Mouse (Mus musculus) midbrain, embryonic 11.5 days (tissue): ENCODE data around the gene Tln2. TPM values are rescaled to one million over a fixed set of nuclear protein-coding genes. Genes with fewer than 3 reads are reported as not detected.
"Not testable (repeated sequence)": the region's sequence is repeated elsewhere in the genome, so short reads cannot be mapped to it uniquely, and the experiment has no call there.

Source experiments
- ATAC-seq: fragments of 200-750 bp; cut with Nextera tagmentation; 2 replicates; pipeline ENCODE4 v1.8.0; 2017; ENCODE audit warnings: moderate TSS enrichment, moderate library complexity; ENCODE audit not compliant: low FRiP score
- DNase-seq: peaks from one replicate; pipeline ENCODE4 v3.0.0; 2015; ENCODE audit warnings: low spot score; ENCODE audit errors: missing footprints
- H3K27ac ChIP-seq: fragments of 300-500 bp; sonication (generic); 2 replicates; pipeline ENCODE4 v1.5.1; 2014; ENCODE audit warnings: low read depth, low read length
- H3K27me3 ChIP-seq: fragments of 300-500 bp; sonication (generic); 2 replicates; pipeline ENCODE4 v1.6.1; 2014; ENCODE audit warnings: mild to moderate bottlenecking, low read length, moderate library complexity, mixed read lengths; ENCODE audit not compliant: control insufficient read depth, insufficient read depth
- H3K36me3 ChIP-seq: fragments of 300-500 bp; sonication (generic); 2 replicates; pipeline ENCODE4 v1.6.1; 2014; ENCODE audit warnings: mild to moderate bottlenecking, low read length, moderate library complexity, mixed read lengths; ENCODE audit not compliant: control insufficient read depth, insufficient read depth
- H3K4me1 ChIP-seq: fragments of 300-500 bp; sonication (generic); 2 replicates; pipeline ENCODE4 v1.6.1; 2014; ENCODE audit warnings: low read length; ENCODE audit not compliant: control insufficient read depth, insufficient read depth
- H3K4me2 ChIP-seq: fragments of 300-500 bp; sonication (generic); 2 replicates; pipeline ENCODE4 v1.6.1; 2014; ENCODE audit warnings: mild to moderate bottlenecking, moderate library complexity
- H3K4me3 ChIP-seq: fragments of 300-500 bp; sonication (generic); 2 replicates; pipeline ENCODE4 v1.5.1; 2014; ENCODE audit warnings: low read depth, low read length
- H3K9ac ChIP-seq: fragments of 300-500 bp; sonication (generic); 2 replicates; pipeline ENCODE4 v1.6.1; 2014; ENCODE audit warnings: low read length
- H3K9me3 ChIP-seq: fragments of 300-500 bp; sonication (generic); 2 replicates; pipeline ENCODE4 v1.6.1; 2016; ENCODE audit warnings: low read length; ENCODE audit not compliant: control insufficient read depth
- WGBS: fragments of 180-500 bp; shearing (Covaris S2); extraction: QIAGEN DNeasy Blood & Tissue Kit; methylation state at CpG from one replicate; pipeline ENCODE4 v1.1.7; 2014; 5-methylcytosine and 5-hydroxymethylcytosine counted together
- polyA plus RNA-seq: library from polyadenylated mRNA; unstranded; fragments of >200 nt; fragmentation: Nextera tagmentation; extraction: Ambion mirVana; gene quantifications from 2 replicates; pipeline ENCODE4 v1.2.1, GENCODE M21; 2014

The Tln2 gene
- polyA plus RNA-seq, 1 experiment from 2014 or later: 17.9 TPM

- Histone ChIP-seq H3K4me1 (no peaks in the 10 kb centered on the region), H3K4me2 (no peak overlapping the region), H3K9ac (no peak overlapping the region), H3K4me3 (no peak overlapping the region), H3K27ac (no peak overlapping the region), H3K27me3 (no peaks in the 10 kb centered on the region), H3K36me3 (no peaks in the 10 kb centered on the region), H3K9me3 (no peaks in the 10 kb centered on the region)
- DNase-seq: peak; percentile 44
- 88% methylated on average over 6 of the region's 6 CpGs for WGBS
- no peak for ATAC-seq
Observed at GRCm38 (mm10) chr9:67297236-67297889, 262.1 kb downstream of the Tln2 start.

DNA sequence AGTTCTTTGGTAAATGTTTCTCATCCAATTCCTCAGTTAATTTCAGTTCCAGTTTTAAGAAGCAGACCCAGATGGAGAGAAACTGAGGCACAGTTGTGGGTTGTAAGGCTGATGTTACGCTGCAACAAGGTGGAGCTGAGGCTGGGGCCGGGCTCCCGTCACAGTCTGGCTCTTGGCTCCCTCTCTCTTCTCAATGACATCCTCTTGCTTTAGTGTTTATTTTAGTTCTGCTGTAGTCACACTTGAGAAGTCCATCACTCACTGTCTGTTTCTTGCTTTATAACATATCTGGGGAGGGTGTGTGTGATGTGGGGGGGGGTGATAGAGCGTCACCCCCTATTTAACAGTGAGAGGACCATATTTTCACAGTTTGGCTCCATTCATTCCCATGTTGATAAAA lies 272.0 kb downstream of the Tln2 start:
- Histone ChIP-seq H3K4me2 (no peak overlapping the region), H3K4me1 (no peaks in the 10 kb centered on the region), H3K9ac (no peak overlapping the region), H3K36me3 (no peaks in the 10 kb centered on the region), H3K27me3 (no peaks in the 10 kb centered on the region), H3K9me3 (no peaks in the 10 kb centered on the region), H3K27ac (no peak overlapping the region), H3K4me3 (no peak overlapping the region)
- WGBS: 90% methylated on average over 4 of the region's 4 CpGs
- DNase-seq (no peak), ATAC-seq (no peak)

GRCm38 (mm10) chr9:67286801-67287200 lies 272.7 kb downstream of the Tln2 start:
- 90% methylated on average over 3 of the region's 3 CpGs for WGBS
- Histone ChIP-seq H3K9ac (no peak overlapping the region), H3K9me3 (no peaks in the 10 kb centered on the region), H3K4me3 (no peak overlapping the region), H3K27ac (no peak overlapping the region), H3K36me3 (no peaks in the 10 kb centered on the region), H3K27me3 (no peaks in the 10 kb centered on the region), H3K4me1 (no peaks in the 10 kb centered on the region), H3K4me2 (no peak overlapping the region)
- ATAC-seq (no peak), DNase-seq (peak; percentile 67)

DNA sequence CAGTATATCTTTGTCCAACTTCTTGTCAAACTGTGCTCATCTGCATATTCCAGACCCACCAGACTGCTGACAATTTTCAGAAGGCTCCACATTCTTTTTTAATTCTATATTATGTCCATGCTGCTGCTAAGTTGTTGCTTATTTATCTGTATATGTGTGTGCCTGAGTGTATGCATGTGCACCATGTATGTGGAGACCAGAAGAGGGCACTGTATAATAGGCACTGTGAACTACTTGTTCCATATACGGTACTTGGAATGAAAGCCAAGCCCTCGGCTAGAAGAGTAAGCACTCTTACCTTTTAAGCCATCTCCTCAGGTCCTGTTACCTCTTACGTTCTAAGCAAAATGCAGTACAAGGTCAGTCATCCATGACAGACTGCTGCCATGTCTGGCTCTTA lies 274.0 kb downstream of the Tln2 start:
- Histone ChIP-seq H3K4me3 (no peak overlapping the region), H3K9me3 (no peaks in the 10 kb centered on the region), H3K27ac (no peak overlapping the region), H3K9ac (no peak overlapping the region), H3K27me3 (no peaks in the 10 kb centered on the region), H3K4me2 (no peak overlapping the region), H3K36me3 (no peaks in the 10 kb centered on the region), H3K4me1 (no peaks in the 10 kb centered on the region)
- ATAC-seq (no peak), DNase-seq (peak; percentile 19)
- WGBS: 78% methylated on average over 3 of the region's 3 CpGs

- no peak overlapping the region for H3K27ac ChIP-seq
- ATAC-seq: no peak
- H3K27me3 ChIP-seq: no peaks in the 10 kb centered on the region
- 88% methylated on average over 6 of the region's 6 CpGs for WGBS
- no peaks in the 10 kb centered on the region for H3K36me3 ChIP-seq
- H3K9ac ChIP-seq: no peak overlapping the region
- H3K4me2 ChIP-seq: no peak overlapping the region
- H3K4me1 ChIP-seq: no peaks in the 10 kb centered on the region
- H3K9me3 ChIP-seq: no peaks in the 10 kb centered on the region
- no peak overlapping the region for H3K4me3 ChIP-seq
- DNase-seq: peak; percentile 72
Observed at GRCm38 (mm10) chr9:67281812-67282211, 277.7 kb downstream of the Tln2 start.

DNA sequence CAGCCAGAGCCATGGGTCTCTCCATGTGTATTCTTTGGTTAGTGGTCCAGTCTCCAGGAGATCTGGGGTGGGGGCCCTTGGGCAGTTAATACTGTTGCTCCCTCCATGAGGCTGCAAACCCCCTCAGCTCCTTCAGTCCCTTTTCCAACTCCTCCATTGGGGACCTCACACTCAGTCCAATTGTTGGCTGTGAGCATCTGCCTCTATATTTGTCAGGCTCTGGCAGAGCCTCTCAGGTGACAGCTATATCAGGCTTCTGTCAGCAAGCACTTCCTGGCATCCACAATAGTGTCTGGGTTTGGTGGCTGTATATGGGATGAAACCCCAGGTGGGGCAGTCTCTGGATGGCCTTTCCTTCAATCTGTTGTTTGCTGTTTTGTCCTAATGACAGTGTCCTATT lies 279.2 kb downstream of the Tln2 start:
- not testable (repeated sequence) for ATAC-seq, DNase-seq, H3K36me3 ChIP-seq, H3K9me3 ChIP-seq, H3K27me3 ChIP-seq, H3K4me2 ChIP-seq, H3K27ac ChIP-seq, H3K4me1 ChIP-seq, H3K4me3 ChIP-seq, H3K9ac ChIP-seq

GRCm38 (mm10) chr9:67276446-67276845 lies 283.1 kb downstream of the Tln2 start:
- Histone ChIP-seq H3K9ac (no peak overlapping the region), H3K9me3 (no peaks in the 10 kb centered on the region), H3K4me3 (no peak overlapping the region), H3K27ac (no peak overlapping the region), H3K27me3 (no peaks in the 10 kb centered on the region), H3K36me3 (no peaks in the 10 kb centered on the region), H3K4me1 (no peaks in the 10 kb centered on the region), H3K4me2 (no peak overlapping the region)
- DNase-seq (no peak), ATAC-seq (no peak)
- 94% methylated on average over 6 of the region's 6 CpGs for WGBS

DNA sequence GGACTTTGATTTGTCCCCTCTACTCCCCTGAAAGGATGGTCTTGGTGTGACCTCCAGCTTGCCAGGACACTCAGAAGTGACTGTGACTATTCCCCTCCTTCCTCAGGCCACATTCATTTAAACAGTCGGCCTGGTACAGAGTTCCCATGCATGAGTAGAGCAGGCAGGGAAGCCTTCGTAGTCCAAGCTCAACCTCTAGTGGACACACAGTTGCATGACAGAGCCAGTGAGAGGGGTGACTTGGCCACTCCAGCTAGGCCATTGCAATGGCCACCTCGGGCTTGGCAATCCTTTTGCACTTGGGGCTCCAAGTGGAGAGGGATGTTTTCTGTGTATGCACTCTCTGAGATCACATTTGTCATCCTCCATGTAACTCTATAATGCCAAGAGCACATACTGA lies 285.2 kb downstream of the Tln2 start:
- H3K27ac ChIP-seq: no peak overlapping the region
- H3K9me3 ChIP-seq: no peaks in the 10 kb centered on the region
- DNase-seq: no peak
- no peak overlapping the region for H3K9ac ChIP-seq
- 65% methylated on average over 3 of the region's 3 CpGs for WGBS
- no peak overlapping the region for H3K4me3 ChIP-seq
- H3K4me1 ChIP-seq: no peaks in the 10 kb centered on the region
- no peak overlapping the region for H3K4me2 ChIP-seq
- ATAC-seq: no peak
- no peaks in the 10 kb centered on the region for H3K27me3 ChIP-seq
- no peaks in the 10 kb centered on the region for H3K36me3 ChIP-seq

DNA sequence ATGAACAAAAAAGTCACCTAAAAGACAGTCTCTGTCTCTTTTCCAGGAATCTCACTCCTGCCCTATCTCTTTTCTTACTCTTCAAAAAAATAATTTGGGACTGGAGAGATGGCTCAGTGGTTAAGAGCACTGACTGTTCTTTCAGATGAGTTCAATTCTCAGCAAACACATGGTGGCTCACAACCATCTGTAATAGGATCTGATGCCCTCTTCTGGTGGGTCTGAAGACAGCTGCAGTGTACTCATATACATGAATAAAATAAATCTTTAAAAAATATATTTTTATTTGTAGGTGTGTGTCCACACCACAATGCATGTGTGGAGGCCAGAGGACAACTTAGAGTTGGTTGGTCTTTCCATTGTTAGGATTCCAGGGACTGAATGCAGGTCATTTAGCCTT lies 286.1 kb downstream of the Tln2 start:
- H3K9me3 ChIP-seq: no peaks in the 10 kb centered on the region
- ATAC-seq: no peak

More for the DNA sequence above, 286.1 kb downstream of the Tln2 start:
- Histone ChIP-seq H3K27ac (no peak overlapping the region), H3K9ac (no peak overlapping the region), H3K36me3 (no peaks in the 10 kb centered on the region), H3K27me3 (no peaks in the 10 kb centered on the region), H3K4me3 (no peak overlapping the region), H3K4me2 (no peak overlapping the region), H3K4me1 (no peaks in the 10 kb centered on the region)
- DNase-seq: no peak
